Mouse (Mus musculus): Measurements from ENCODE around the gene Itsn1. TPM values are rescaled to one million over a fixed set of nuclear protein-coding genes. Genes with fewer than 3 reads are reported as not detected.

The Itsn1 gene
- polyA plus RNA-seq, 1 experiment from 2014 or later, result 22.7 TPM

- 78% methylated on average over 7 of the region's 7 CpGs for WGBS
These were observed 43.5 kb downstream of the Itsn1 start for GRCm38 (mm10) chr16:91772586-91772985.

GRCm38 (mm10) chr16:91779576-91779975 lies 50.5 kb downstream of the Itsn1 start:
- Histone ChIP-seq H3K9me3 (no peaks in the 10 kb centered on the region), H3K36me3 (peaks cover 11% of the 10 kb centered on the region; the same call in 1 of the 2 replicates)

More at GRCm38 (mm10) chr16:91772586-91772985, 43.5 kb downstream of the Itsn1 start:
- H3K27ac ChIP-seq, result no peak overlapping the region
- no peak overlapping the region for H3K4me3 ChIP-seq
- no peak for ATAC-seq (ENCODE audit: insufficient number of reproducible peaks, low FRiP score, low TSS enrichment, low read depth)
- no peaks in the 10 kb centered on the region for H3K9me3 ChIP-seq
- H3K9ac ChIP-seq, result no peak overlapping the region
- H3K27me3 ChIP-seq, result no peaks in the 10 kb centered on the region
- no peaks in the 10 kb centered on the region for H3K4me1 ChIP-seq
- no peak overlapping the region for H3K4me2 ChIP-seq
- H3K36me3 ChIP-seq, result no peaks in the 10 kb centered on the region

GRCm38 (mm10) chr16:91780151-91780550 lies 51.1 kb downstream of the Itsn1 start:
- Histone ChIP-seq H3K4me3 (no peak overlapping the region), H3K36me3 (peaks cover 16% of the 10 kb centered on the region; the same call in 1 of the 2 replicates), H3K27me3 (no peaks in the 10 kb centered on the region), H3K4me1 (peaks cover 15% of the 10 kb centered on the region; the same call in 1 of the 2 replicates), H3K9me3 (no peaks in the 10 kb centered on the region), H3K4me2 (no peak overlapping the region), H3K9ac (no peak overlapping the region), H3K27ac (no peak overlapping the region)
- ATAC-seq (ENCODE audit: insufficient number of reproducible peaks, low FRiP score, low TSS enrichment, low read depth), result no peak
- WGBS, result 83% methylated on average over 7 of the region's 7 CpGs

More at GRCm38 (mm10) chr16:91779576-91779975, 50.5 kb downstream of the Itsn1 start:
- no peak overlapping the region for H3K4me3 ChIP-seq
- H3K27ac ChIP-seq, result no peak overlapping the region
- H3K4me1 ChIP-seq, result peaks cover 15% of the 10 kb centered on the region; the same call in 1 of the 2 replicates
- no peak for ATAC-seq (ENCODE audit: insufficient number of reproducible peaks, low FRiP score, low TSS enrichment, low read depth)
- 66% methylated on average over 10 of the region's 10 CpGs for WGBS
- no peaks in the 10 kb centered on the region for H3K27me3 ChIP-seq
- no peak overlapping the region for H3K9ac ChIP-seq
- H3K4me2 ChIP-seq, result no peak overlapping the region

- no peaks in the 10 kb centered on the region for H3K9me3 ChIP-seq
- ATAC-seq (ENCODE audit: insufficient number of reproducible peaks, low FRiP score, low TSS enrichment, low read depth), result no peak
- H3K4me3 ChIP-seq, result no peak overlapping the region
- H3K9ac ChIP-seq, result no peak overlapping the region
- peaks cover 16% of the 10 kb centered on the region; the same call in 1 of the 2 replicates for H3K36me3 ChIP-seq
- H3K4me2 ChIP-seq, result no peak overlapping the region
- WGBS, result 78% methylated on average over 3 of the region's 3 CpGs
- no peaks in the 10 kb centered on the region for H3K27me3 ChIP-seq
- no peak overlapping the region for H3K27ac ChIP-seq
- peaks cover 15% of the 10 kb centered on the region; the same call in 1 of the 2 replicates for H3K4me1 ChIP-seq
These were observed 51.7 kb downstream of the Itsn1 start for GRCm38 (mm10) chr16:91780826-91781225.

- H3K4me2 ChIP-seq, result no peak overlapping the region
- no peak overlapping the region for H3K9ac ChIP-seq
- WGBS, result 81% methylated on average over 7 of the region's 7 CpGs
- no peaks in the 10 kb centered on the region for H3K27me3 ChIP-seq
- peaks cover 38% of the 10 kb centered on the region for H3K36me3 ChIP-seq
- H3K27ac ChIP-seq, result no peak overlapping the region
- no peak overlapping the region for H3K4me3 ChIP-seq
- ATAC-seq (ENCODE audit: insufficient number of reproducible peaks, low FRiP score, low TSS enrichment, low read depth), result no peak
- H3K4me1 ChIP-seq, result peaks cover 18% of the 10 kb centered on the region; the same call in 1 of the 2 replicates
- H3K9me3 ChIP-seq, result no peaks in the 10 kb centered on the region
These were observed 54.1 kb downstream of the Itsn1 start for GRCm38 (mm10) chr16:91783191-91783590.

- H3K9me3 ChIP-seq, result no peaks in the 10 kb centered on the region
- H3K27ac ChIP-seq, result no peak overlapping the region
- H3K4me1 ChIP-seq, result peaks cover 18% of the 10 kb centered on the region; the same call in 1 of the 2 replicates
- H3K9ac ChIP-seq, result no peak overlapping the region
- no peak for ATAC-seq (ENCODE audit: insufficient number of reproducible peaks, low FRiP score, low TSS enrichment, low read depth)
- no peak overlapping the region for H3K4me3 ChIP-seq
- WGBS, result 72% methylated on average over 6 of the region's 6 CpGs
- H3K4me2 ChIP-seq, result no peak overlapping the region
- no peaks in the 10 kb centered on the region for H3K27me3 ChIP-seq
- H3K36me3 ChIP-seq, result peaks cover 42% of the 10 kb centered on the region
These were observed 55.2 kb downstream of the Itsn1 start for GRCm38 (mm10) chr16:91784298-91784697.

GRCm38 (mm10) chr16:91786425-91786824 lies 57.3 kb downstream of the Itsn1 start:
- no peak overlapping the region for H3K4me3 ChIP-seq

GRCm38 (mm10) chr16:91789728-91790127 lies 60.6 kb downstream of the Itsn1 start:
- H3K4me3 ChIP-seq, result no peak overlapping the region
- no peak for ATAC-seq (ENCODE audit: insufficient number of reproducible peaks, low FRiP score, low TSS enrichment, low read depth)
- no peaks in the 10 kb centered on the region for H3K27me3 ChIP-seq
- WGBS, result 70% methylated on average over 6 of the region's 6 CpGs
- H3K9ac ChIP-seq, result no peak overlapping the region
- H3K4me1 ChIP-seq, result 0 out of 2 replicates have a peak, but pooled peaks cover 4% of the 10 kb centered on the region
- no peaks in the 10 kb centered on the region for H3K9me3 ChIP-seq
- H3K27ac ChIP-seq, result no peak overlapping the region
- no peak overlapping the region for H3K4me2 ChIP-seq
- H3K36me3 ChIP-seq, result peaks cover 46% of the 10 kb centered on the region

More at GRCm38 (mm10) chr16:91786425-91786824, 57.3 kb downstream of the Itsn1 start:
- WGBS, result 72% methylated on average over 10 of the region's 10 CpGs
- H3K36me3 ChIP-seq, result peaks cover 48% of the 10 kb centered on the region
- no peak overlapping the region for H3K4me2 ChIP-seq
- no peak for ATAC-seq (ENCODE audit: insufficient number of reproducible peaks, low FRiP score, low TSS enrichment, low read depth)
- no peaks in the 10 kb centered on the region for H3K9me3 ChIP-seq
- no peak overlapping the region for H3K9ac ChIP-seq
- no peaks in the 10 kb centered on the region for H3K27me3 ChIP-seq
- H3K27ac ChIP-seq, result no peak overlapping the region
- peaks cover 12% of the 10 kb centered on the region; the same call in 1 of the 2 replicates for H3K4me1 ChIP-seq

GRCm38 (mm10) chr16:91792477-91793196 lies 63.6 kb downstream of the Itsn1 start:
- no peak for ATAC-seq (ENCODE audit: insufficient number of reproducible peaks, low FRiP score, low TSS enrichment, low read depth)
- Histone ChIP-seq H3K4me2 (no peak overlapping the region), H3K9ac (no peak overlapping the region), H3K4me1 (no peaks in the 10 kb centered on the region), H3K4me3 (no peak overlapping the region), H3K36me3 (peaks cover 34% of the 10 kb centered on the region), H3K27me3 (no peaks in the 10 kb centered on the region), H3K9me3 (no peaks in the 10 kb centered on the region), H3K27ac (no peak overlapping the region)
- WGBS, result 61% methylated on average over 8 of the region's 8 CpGs

- Histone ChIP-seq H3K36me3 (peaks cover 25% of the 10 kb centered on the region), H3K4me1 (no peaks in the 10 kb centered on the region), H3K27me3 (no peaks in the 10 kb centered on the region), H3K9ac (no peak overlapping the region), H3K4me2 (no peak overlapping the region), H3K27ac (no peak overlapping the region), H3K9me3 (no peaks in the 10 kb centered on the region), H3K4me3 (no peak overlapping the region)
- ATAC-seq (ENCODE audit: insufficient number of reproducible peaks, low FRiP score, low TSS enrichment, low read depth), result no peak
- 91% methylated on average over 13 of the region's 13 CpGs for WGBS
These were observed 64.6 kb downstream of the Itsn1 start for GRCm38 (mm10) chr16:91793507-91794278.

- no peak overlapping the region for H3K9ac ChIP-seq
- H3K4me2 ChIP-seq, result no peak overlapping the region
- H3K4me1 ChIP-seq, result no peaks in the 10 kb centered on the region
- no peaks in the 10 kb centered on the region for H3K27me3 ChIP-seq
- H3K9me3 ChIP-seq, result no peaks in the 10 kb centered on the region
- 94% methylated on average over 7 of the region's 7 CpGs for whole genome bisulfite sequencing
- no peak overlapping the region for H3K4me3 ChIP-seq
- no peak for ATAC-seq (ENCODE audit: insufficient number of reproducible peaks, low FRiP score, low TSS enrichment, low read depth)
- peaks cover 25% of the 10 kb centered on the region for H3K36me3 ChIP-seq
- no peak overlapping the region for H3K27ac ChIP-seq
These were observed 65.2 kb downstream of the Itsn1 start for GRCm38 (mm10) chr16:91794306-91794705.

- Histone ChIP-seq H3K36me3 (peaks cover 25% of the 10 kb centered on the region), H3K4me3 (no peak overlapping the region), H3K27me3 (no peaks in the 10 kb centered on the region), H3K4me2 (no peak overlapping the region), H3K9me3 (no peaks in the 10 kb centered on the region), H3K27ac (no peak overlapping the region), H3K4me1 (no peaks in the 10 kb centered on the region), H3K9ac (no peak overlapping the region)
- 94% methylated on average over 2 of the region's 2 CpGs for WGBS
- ATAC-seq (ENCODE audit: insufficient number of reproducible peaks, low FRiP score, low TSS enrichment, low read depth), result no peak
These were observed 66.0 kb downstream of the Itsn1 start for GRCm38 (mm10) chr16:91795044-91795443.

All from limb, embryonic 15.5 days (tissue).